9 mouse cellular contexts compared by ENCODE assay signal in the genomic region with DNA sequence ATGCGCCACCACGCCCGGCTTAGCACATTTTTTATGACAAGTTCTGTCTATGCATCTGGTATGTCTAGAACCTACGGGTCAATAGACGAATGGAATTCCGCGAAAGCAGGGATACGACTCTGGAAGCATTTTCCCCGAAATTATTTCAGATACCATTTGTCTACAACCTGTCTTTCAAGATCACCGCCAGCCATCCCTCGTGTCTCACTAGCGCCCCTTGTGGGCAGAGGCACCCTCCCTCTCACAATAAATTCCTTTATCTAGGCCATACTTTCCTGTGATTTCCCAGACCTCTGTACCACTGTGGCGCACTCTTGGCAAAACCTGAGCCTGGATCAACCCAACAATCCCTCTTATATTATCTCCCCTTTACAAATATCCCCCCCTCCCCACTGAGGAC. TPM values are rescaled to one million over a fixed set of nuclear protein-coding genes. Genes with fewer than 3 reads are reported as not detected.
DNase-seq lines count a peak whose midpoint lies in the region; ATAC-seq and TF ChIP-seq lines count a peak whose summit lies in the region.
"Had no signal": no experiment of that assay in that cellular context is flagged by ENCODE, and none has a peak within 500 bp of the region (broad histone marks: within the 10 kb centered on the region; RNA-seq: fewer than 3 reads in every experiment).

No protein-coding gene starts in this region.

- H3K4me1 ChIP-seq in intestine, embryonic 14.5 days (replicated peaks; ENCODE audit: control insufficient read depth, insufficient read depth, low read length) = peaks cover 8% of the 10 kb centered on the region
- peaks cover 16% of the 10 kb centered on the region for H3K4me1 ChIP-seq in intestine, embryonic 16.5 days (ENCODE audit: control insufficient read depth, insufficient read depth, low read length)
- H3K4me1 ChIP-seq in liver, adult 2 months (ENCODE audit: control insufficient read depth, insufficient read depth, low read length) = peaks cover 18% of the 10 kb centered on the region; the same call in 1 of the 2 replicates

- no peak overlapping the region for H3K27ac ChIP-seq in intestine, embryonic 14.5 days (ENCODE audit: low read depth)
- no peak overlapping the region for H3K27ac ChIP-seq in intestine, embryonic 16.5 days (ENCODE audit: low read length)
- H3K27ac ChIP-seq in liver, adult 2 months (replicated peaks; ENCODE audit: insufficient read depth, low read depth, low read length) = no peak overlapping the region

- peak; percentile 80 for TF ChIP-seq CTCF in liver, adult 2 months (IDR thresholded peaks at IDR 0.05; ENCODE audit: low read depth, low read length)

- 61% methylated on average over 13 of the region's 13 CpGs for WGBS in intestine, embryonic 14.5 days
- WGBS in intestine, embryonic 16.5 days = 52% methylated on average over 13 of the region's 13 CpGs
- WGBS in liver, adult 2 months = 65% methylated on average over 13 of the region's 13 CpGs

- H3K9me3 ChIP-seq in intestine, embryonic 14.5 days (ENCODE audit: control insufficient read depth, low read length) = no peaks in the 10 kb centered on the region
- no peaks in the 10 kb centered on the region for H3K9me3 ChIP-seq in intestine, embryonic 16.5 days (ENCODE audit: control insufficient read depth, low read length)
- H3K9me3 ChIP-seq: limb, embryonic 15.5 days had no signal

- DNase-seq in intestine, embryonic 14.5 days (ENCODE audit: low spot score) = peak; percentile 66
- peak; percentile 84 for DNase-seq in ES-CJ7 (ENCODE audit: low read depth, low spot score)
- DNase-seq in c-Kit-positive CD71-positive TER-119-negative erythroid progenitor cells, embryonic 14.5 days (ENCODE audit: low read depth) = peak; percentile 66
- DNase-seq in gastrocnemius, postnatal 10 days = peak; percentile 74
- no peak for DNase-seq in liver, adult 2 months (ENCODE audit: extremely low read depth, low read depth, low spot score)
- peak; percentile 49 for DNase-seq in retina, postnatal 7 days (ENCODE audit: low read depth, low spot score)
- no peak for DNase-seq in urinary bladder, adult 2 months (ENCODE audit: low spot score)

- ATAC-seq in intestine, embryonic 14.5 days (replicated peaks; ENCODE audit: low FRiP score, low TSS enrichment, low read depth) = no peak
- ATAC-seq in intestine, embryonic 16.5 days = no peak

- peaks cover 11% of the 10 kb centered on the region for H3K36me3 ChIP-seq in intestine, embryonic 14.5 days (ENCODE audit: control insufficient read depth, insufficient read depth, low read length)
- H3K36me3 ChIP-seq in intestine, embryonic 16.5 days (ENCODE audit: control insufficient read depth, insufficient read depth, low read length) = no peaks in the 10 kb centered on the region
- peaks cover 11% of the 10 kb centered on the region for H3K36me3 ChIP-seq in liver, adult 2 months (ENCODE audit: control insufficient read depth, insufficient read depth, low read length)

- no peak overlapping the region for H3K4me2 ChIP-seq in intestine, embryonic 14.5 days (ENCODE audit: low read length)
- H3K4me2 ChIP-seq in intestine, embryonic 16.5 days (ENCODE audit: low read depth, low read length) = no peak overlapping the region

- no peak overlapping the region for H3K4me3 ChIP-seq in intestine, embryonic 14.5 days (ENCODE audit: low read depth, low read length)
- H3K4me3 ChIP-seq in intestine, embryonic 16.5 days (ENCODE audit: low read length) = no peak overlapping the region
- H3K4me3 ChIP-seq in liver, adult 2 months (ENCODE audit: insufficient read depth, low read depth, low read length) = no peak overlapping the region

- H3K9ac ChIP-seq in intestine, embryonic 14.5 days (ENCODE audit: low read length) = no peak overlapping the region
- H3K9ac ChIP-seq in intestine, embryonic 16.5 days (ENCODE audit: low read depth, low read length) = no peak overlapping the region
- no peak overlapping the region for H3K9ac ChIP-seq in liver, adult 2 months (ENCODE audit: low read depth, low read length)
- H3K9ac ChIP-seq: limb, embryonic 15.5 days had no signal

- H3K27me3 ChIP-seq in intestine, embryonic 14.5 days (replicated peaks; ENCODE audit: control insufficient read depth, insufficient read depth, low read length) = no peaks in the 10 kb centered on the region
- no peaks in the 10 kb centered on the region for H3K27me3 ChIP-seq in intestine, embryonic 16.5 days (replicated peaks; ENCODE audit: control insufficient read depth, insufficient read depth, low read length)
- no peaks in the 10 kb centered on the region for H3K27me3 ChIP-seq in liver, adult 2 months (ENCODE audit: control insufficient read depth, insufficient read depth, low read length)
- H3K27me3 ChIP-seq: limb, embryonic 15.5 days had no signal

- TF ChIP-seq POLR2A in liver, adult 2 months (IDR thresholded peaks at IDR 0.05; ENCODE audit: extremely low read depth, insufficient read depth, low read length) = no peak

- H3K79me2 ChIP-seq in liver, adult 2 months (ENCODE audit: control insufficient read depth, insufficient read depth, low read length) = no peaks in the 10 kb centered on the region

RNA-seq across cellular contexts. Expression of a gene that starts 1.0 kb away (rescaled TPM):
- polyA plus RNA-seq in intestine, embryonic 14.5 days (2014; fragmentation: Nextera tagmentation; extraction: Ambion mirVana) = 157 and 174 TPM in 2 replicates
- 260 and 261 TPM in 2 replicates for polyA plus RNA-seq in intestine, embryonic 16.5 days (2015; fragmentation: Nextera tagmentation; extraction: Ambion mirVana)
- 10 to 100 TPM; 36.8 to 48.9 TPM for total RNA-seq in gastrocnemius, postnatal 10 days (2021)
- 261 and 316 TPM in 2 replicates for total RNA-seq in liver, adult 2 months (2014; rRNA removed)
- polyA plus RNA-seq in liver, adult 2 months (2012; rRNA removed) = 833 and 889 TPM in 2 replicates
- 204 and 211 TPM in 2 replicates for polyA plus RNA-seq in urinary bladder, adult 2 months (2012; rRNA removed)

RNA-seq across cellular contexts. Expression of a gene that starts 1.1 kb away (rescaled TPM):
- not detected in 2 replicates for polyA plus RNA-seq in intestine, embryonic 14.5 days (2014; fragmentation: Nextera tagmentation; extraction: Ambion mirVana)
- polyA plus RNA-seq in intestine, embryonic 16.5 days (2015; fragmentation: Nextera tagmentation; extraction: Ambion mirVana) = not detected in 2 replicates
- total RNA-seq in gastrocnemius, postnatal 10 days (2021) = not detected
- not detected in 2 replicates for total RNA-seq in liver, adult 2 months (2014; rRNA removed)
- polyA plus RNA-seq in liver, adult 2 months (2012; rRNA removed) = not detected in 2 replicates
- polyA plus RNA-seq in urinary bladder, adult 2 months (2012; rRNA removed) = not detected in 2 replicates
- polyA plus RNA-seq: limb, embryonic 15.5 days had no signal

RNA-seq across cellular contexts. Expression of a gene that starts 5.6 kb away (rescaled TPM):
- 0.63 and 0.64 TPM in 2 replicates for polyA plus RNA-seq in intestine, embryonic 14.5 days (2014; fragmentation: Nextera tagmentation; extraction: Ambion mirVana)
- 2.6 and 4.0 TPM in 2 replicates for polyA plus RNA-seq in intestine, embryonic 16.5 days (2015; fragmentation: Nextera tagmentation; extraction: Ambion mirVana)
- 1 to 10 TPM in 1 of 2 experiments, under 1 TPM in 1; 0.96 to 1.2 TPM for total RNA-seq in gastrocnemius, postnatal 10 days (2021)
- total RNA-seq in liver, adult 2 months (2014; rRNA removed) = 2.3 and 2.5 TPM in 2 replicates
- polyA plus RNA-seq in liver, adult 2 months (2012; rRNA removed) = 9.2 and 12.0 TPM in 2 replicates
- 2.9 and 3.9 TPM in 2 replicates for polyA plus RNA-seq in urinary bladder, adult 2 months (2012; rRNA removed)

RNA-seq across cellular contexts. Expression of a gene that starts 7.5 kb away (rescaled TPM):
- 188 and 189 TPM in 2 replicates for polyA plus RNA-seq in intestine, embryonic 14.5 days (2014; fragmentation: Nextera tagmentation; extraction: Ambion mirVana)
- polyA plus RNA-seq in intestine, embryonic 16.5 days (2015; fragmentation: Nextera tagmentation; extraction: Ambion mirVana) = 184 and 198 TPM in 2 replicates
- 10 to 100 TPM; 84.9 to 89.6 TPM for total RNA-seq in gastrocnemius, postnatal 10 days (2021)
- 8.2 and 12.0 TPM in 2 replicates for total RNA-seq in liver, adult 2 months (2014; rRNA removed)
- 17.5 and 19.8 TPM in 2 replicates for polyA plus RNA-seq in liver, adult 2 months (2012; rRNA removed)
- 71.8 and 76.9 TPM in 2 replicates for polyA plus RNA-seq in urinary bladder, adult 2 months (2012; rRNA removed)

RNA-seq across cellular contexts. Expression of a gene that starts 15.9 kb away (rescaled TPM):
- 37.9 and 41.9 TPM in 2 replicates for polyA plus RNA-seq in intestine, embryonic 14.5 days (2014; fragmentation: Nextera tagmentation; extraction: Ambion mirVana)
- 27.3 and 29.2 TPM in 2 replicates for polyA plus RNA-seq in intestine, embryonic 16.5 days (2015; fragmentation: Nextera tagmentation; extraction: Ambion mirVana)
- total RNA-seq in gastrocnemius, postnatal 10 days (2021) = 10 to 100 TPM; 12.9 to 16.7 TPM
- total RNA-seq in liver, adult 2 months (2014; rRNA removed) = 15.8 and 18.3 TPM in 2 replicates
- polyA plus RNA-seq in liver, adult 2 months (2012; rRNA removed) = 11.5 and 12.6 TPM in 2 replicates
- polyA plus RNA-seq in urinary bladder, adult 2 months (2012; rRNA removed) = 27.2 and 31.9 TPM in 2 replicates

Comparison
In these comparisons a context has a peak if more than half of its experiments do, and no peak if none do; other contexts are left out.
1. DNase-seq: peak in intestine, embryonic 14.5 days (single experiment), ES-CJ7 (single experiment), c-Kit-positive CD71-positive TER-119-negative erythroid progenitor cells, embryonic 14.5 days (single experiment), gastrocnemius, postnatal 10 days (single experiment) and retina, postnatal 7 days (single experiment); none in liver, adult 2 months (single experiment) and urinary bladder, adult 2 months (single experiment).